Mouse (Mus musculus): ENCODE data around the gene Fyn. TPM values are rescaled to one million over a fixed set of nuclear protein-coding genes. Genes with fewer than 3 reads are reported as not detected.

The Fyn gene
- polyA plus RNA-seq, 1 experiment: 76.1 TPM

DNA sequence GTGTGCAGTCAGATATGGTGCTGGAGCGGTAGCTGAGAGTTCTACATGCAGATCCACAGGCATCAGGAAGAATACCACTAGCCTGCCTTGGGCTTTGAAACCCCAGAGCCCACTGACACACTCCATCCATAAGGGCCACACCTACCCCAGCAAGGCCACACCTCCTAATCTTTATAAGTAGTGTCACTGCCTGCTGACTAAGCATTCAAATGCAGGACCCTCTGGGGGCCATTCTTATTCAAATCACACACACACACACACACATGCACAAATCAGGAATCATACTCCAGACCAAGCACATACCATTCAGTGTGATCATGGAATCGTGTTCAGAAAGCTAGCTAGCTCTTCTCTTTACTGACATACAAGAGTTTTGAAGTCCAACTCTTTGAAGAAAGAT is 182.1 kb downstream of the Fyn start:
- Histone ChIP-seq H3K36me3 (ENCODE audit: control insufficient read depth, insufficient read depth, low read length) (peaks cover 10% of the 10 kb centered on the region), H3K27me3 (ENCODE audit: control insufficient read depth, insufficient read depth, low read length) (no peaks in the 10 kb centered on the region), H3K27ac (ENCODE audit: control insufficient read depth, insufficient read depth, low read length) (no peak overlapping the region), H3K4me3 (ENCODE audit: control insufficient read depth, insufficient read depth, low read length) (no peak overlapping the region), H3K4me1 (replicated peaks; ENCODE audit: control insufficient read depth, insufficient read depth, low read length) (no peaks in the 10 kb centered on the region)
- TF ChIP-seq POLR2A (IDR thresholded peaks at IDR 0.05; ENCODE audit: control insufficient read depth, extremely low read depth, insufficient read depth, low read length, poor library complexity) (no peak), CTCF (IDR thresholded peaks at IDR 0.05; ENCODE audit: borderline replicate concordance, control insufficient read depth, extremely low read depth, insufficient read depth, low read length, poor library complexity) (no peak)
- WGBS: 99% methylated on average over 2 of the region's 2 CpGs
- no peak for DNase-seq

DNA sequence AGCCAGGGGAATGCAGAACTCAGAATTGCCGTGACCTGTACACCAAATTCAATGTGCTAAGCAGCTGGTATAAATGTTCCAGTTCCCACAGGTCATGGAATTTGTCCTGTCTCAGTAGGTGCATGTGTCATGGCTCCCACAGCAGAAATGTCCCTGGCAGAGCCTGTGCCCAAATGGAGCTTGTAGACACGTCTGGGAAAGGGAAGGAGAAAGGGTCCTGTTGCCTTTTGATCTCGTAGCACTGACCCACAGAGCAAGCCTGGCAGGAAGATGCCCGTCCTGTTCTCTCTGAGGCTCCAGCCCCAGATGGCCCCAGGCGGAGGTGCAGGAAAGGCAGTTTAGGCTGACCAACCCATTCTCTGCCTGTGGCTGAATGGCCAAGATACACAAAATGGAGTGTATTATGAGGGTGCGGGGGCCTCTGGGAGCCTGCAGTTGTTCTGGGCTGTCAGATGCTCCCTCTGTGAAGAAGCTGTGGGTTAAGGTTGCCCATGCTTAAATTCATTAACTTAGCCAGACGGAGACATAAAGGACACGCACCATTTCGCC is 183.1 kb downstream of the Fyn start:
- no peaks in the 10 kb centered on the region for H3K27me3 ChIP-seq (ENCODE audit: control insufficient read depth, insufficient read depth, low read length)
- peaks cover 10% of the 10 kb centered on the region for H3K36me3 ChIP-seq (ENCODE audit: control insufficient read depth, insufficient read depth, low read length)
- TF ChIP-seq CTCF (IDR thresholded peaks at IDR 0.05; ENCODE audit: borderline replicate concordance, control insufficient read depth, extremely low read depth, insufficient read depth, low read length, poor library complexity) (no peak), POLR2A (IDR thresholded peaks at IDR 0.05; ENCODE audit: control insufficient read depth, extremely low read depth, insufficient read depth, low read length, poor library complexity) (no peak)
- no peaks in the 10 kb centered on the region for H3K4me1 ChIP-seq (replicated peaks; ENCODE audit: control insufficient read depth, insufficient read depth, low read length)
- H3K4me3 ChIP-seq (ENCODE audit: control insufficient read depth, insufficient read depth, low read length): no peak overlapping the region
- H3K27ac ChIP-seq (ENCODE audit: control insufficient read depth, insufficient read depth, low read length): no peak overlapping the region
- DNase-seq: no peak
- 98% methylated on average over 9 of the region's 9 CpGs for WGBS

DNA sequence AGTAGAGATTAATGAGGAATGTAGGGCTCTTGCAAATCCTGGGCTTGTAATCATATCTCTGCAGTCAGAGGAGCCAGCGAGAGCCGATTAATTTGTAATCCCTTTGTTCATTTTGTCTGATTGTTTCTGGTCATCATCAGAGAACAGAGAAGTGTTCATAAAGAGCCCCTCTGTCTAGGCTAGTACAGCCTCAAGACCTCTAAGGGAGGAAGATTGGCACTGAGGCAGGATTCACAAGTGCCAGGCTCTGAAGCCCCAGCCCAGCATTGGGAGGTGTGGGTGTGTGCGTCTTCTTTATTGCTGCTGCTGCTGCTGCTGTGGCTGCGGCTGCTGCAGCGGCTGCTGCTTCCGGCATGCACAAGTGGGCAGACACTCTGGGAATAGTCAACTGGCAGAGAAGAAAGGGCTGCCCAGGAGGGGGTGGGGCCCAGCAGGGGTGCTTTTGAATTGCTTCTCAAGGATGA is 183.7 kb downstream of the Fyn start:
- no peak for DNase-seq
- Histone ChIP-seq H3K4me3 (ENCODE audit: control insufficient read depth, insufficient read depth, low read length) (no peak overlapping the region), H3K4me1 (replicated peaks; ENCODE audit: control insufficient read depth, insufficient read depth, low read length) (no peaks in the 10 kb centered on the region), H3K36me3 (ENCODE audit: control insufficient read depth, insufficient read depth, low read length) (peaks cover 10% of the 10 kb centered on the region), H3K27me3 (ENCODE audit: control insufficient read depth, insufficient read depth, low read length) (no peaks in the 10 kb centered on the region), H3K27ac (ENCODE audit: control insufficient read depth, insufficient read depth, low read length) (no peak overlapping the region)
- 81% methylated on average over 6 of the region's 6 CpGs for WGBS
- TF ChIP-seq CTCF (IDR thresholded peaks at IDR 0.05; ENCODE audit: borderline replicate concordance, control insufficient read depth, extremely low read depth, insufficient read depth, low read length, poor library complexity): no peak
- no peak for TF ChIP-seq POLR2A (IDR thresholded peaks at IDR 0.05; ENCODE audit: control insufficient read depth, extremely low read depth, insufficient read depth, low read length, poor library complexity)

DNA sequence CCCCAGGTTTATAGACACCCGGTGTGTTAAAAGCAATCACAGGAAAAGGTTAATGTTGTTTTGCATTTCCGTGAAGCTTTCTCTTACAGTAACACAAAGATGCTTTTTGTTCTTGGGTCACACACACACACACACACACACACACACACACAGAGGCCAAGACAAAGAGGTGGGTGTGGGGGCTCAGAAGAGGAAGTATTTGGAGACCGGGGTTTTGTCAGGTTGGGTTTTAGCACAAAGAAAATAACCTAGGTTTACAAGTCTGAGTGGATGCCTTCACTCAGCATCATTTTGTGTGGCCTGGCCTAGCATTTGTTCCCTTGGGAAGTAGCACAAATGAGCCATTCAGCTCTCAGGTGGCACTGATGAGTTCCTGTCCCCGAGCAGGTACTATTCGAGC is 184.2 kb downstream of the Fyn start:
- 69% methylated on average over 5 of the region's 5 CpGs for WGBS
- H3K27ac ChIP-seq (ENCODE audit: control insufficient read depth, insufficient read depth, low read length): no peak overlapping the region
- H3K4me1 ChIP-seq (replicated peaks; ENCODE audit: control insufficient read depth, insufficient read depth, low read length): no peaks in the 10 kb centered on the region
- DNase-seq: no peak
- H3K27me3 ChIP-seq (ENCODE audit: control insufficient read depth, insufficient read depth, low read length): no peaks in the 10 kb centered on the region
- H3K4me3 ChIP-seq (ENCODE audit: control insufficient read depth, insufficient read depth, low read length): no peak overlapping the region
- no peak for TF ChIP-seq POLR2A (IDR thresholded peaks at IDR 0.05; ENCODE audit: control insufficient read depth, extremely low read depth, insufficient read depth, low read length, poor library complexity)
- no peak for TF ChIP-seq CTCF (IDR thresholded peaks at IDR 0.05; ENCODE audit: borderline replicate concordance, control insufficient read depth, extremely low read depth, insufficient read depth, low read length, poor library complexity)
- peaks cover 10% of the 10 kb centered on the region for H3K36me3 ChIP-seq (ENCODE audit: control insufficient read depth, insufficient read depth, low read length)

DNA sequence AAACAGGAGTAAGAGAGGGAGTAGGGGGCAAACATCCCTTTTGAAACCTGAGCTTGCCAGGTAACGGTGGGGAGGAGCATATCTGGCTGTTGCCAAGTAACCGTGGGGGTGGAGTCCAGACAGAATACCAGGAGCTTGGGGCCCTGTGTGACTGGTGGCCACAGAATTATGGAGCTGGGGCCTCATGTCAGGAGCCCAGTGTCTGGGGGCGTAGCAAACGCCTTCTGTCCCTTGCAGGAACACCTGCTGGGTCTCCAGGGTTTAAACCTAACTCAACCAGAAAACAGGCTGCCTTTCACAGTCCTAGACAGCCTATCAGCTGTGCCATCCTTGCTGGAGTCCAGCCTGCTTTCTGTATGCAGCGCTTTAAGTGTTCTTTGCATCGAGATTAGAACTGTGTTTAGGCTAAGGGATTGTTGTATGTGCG is 186.6 kb downstream of the Fyn start:
- 86% methylated on average over 7 of the region's 7 CpGs for WGBS
- no peak overlapping the region for H3K4me3 ChIP-seq (ENCODE audit: control insufficient read depth, insufficient read depth, low read length)
- no peak for DNase-seq
- TF ChIP-seq POLR2A (IDR thresholded peaks at IDR 0.05; ENCODE audit: control insufficient read depth, extremely low read depth, insufficient read depth, low read length, poor library complexity) (no peak), CTCF (IDR thresholded peaks at IDR 0.05; ENCODE audit: borderline replicate concordance, control insufficient read depth, extremely low read depth, insufficient read depth, low read length, poor library complexity) (no peak)
- peaks cover 10% of the 10 kb centered on the region for H3K36me3 ChIP-seq (ENCODE audit: control insufficient read depth, insufficient read depth, low read length)
- no peaks in the 10 kb centered on the region for H3K27me3 ChIP-seq (ENCODE audit: control insufficient read depth, insufficient read depth, low read length)
- H3K4me1 ChIP-seq (replicated peaks; ENCODE audit: control insufficient read depth, insufficient read depth, low read length): no peaks in the 10 kb centered on the region
- no peak overlapping the region for H3K27ac ChIP-seq (ENCODE audit: control insufficient read depth, insufficient read depth, low read length)

DNA sequence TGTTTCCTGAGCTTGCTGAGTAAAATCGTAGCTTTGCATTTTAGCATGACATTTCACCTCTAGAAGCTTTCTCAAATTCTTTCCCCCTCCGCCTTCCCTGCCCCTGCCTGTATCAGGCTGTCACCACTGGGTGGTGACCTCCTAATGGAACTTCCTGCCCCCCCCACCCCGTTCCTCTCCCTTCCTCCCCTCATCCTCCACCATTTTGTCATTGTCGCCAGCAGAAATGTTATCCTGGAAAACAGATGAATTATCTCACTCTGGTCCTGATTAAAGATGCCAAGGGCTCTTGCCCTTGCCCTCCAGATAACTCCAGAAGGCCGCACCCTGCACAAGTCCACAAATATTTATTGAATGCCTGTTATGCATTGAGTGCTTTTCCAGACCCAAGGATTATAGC is 187.1 kb downstream of the Fyn start:
- H3K27ac ChIP-seq (ENCODE audit: control insufficient read depth, insufficient read depth, low read length): no peak overlapping the region
- WGBS: 90% methylated on average over 5 of the region's 5 CpGs
- peaks cover 10% of the 10 kb centered on the region for H3K36me3 ChIP-seq (ENCODE audit: control insufficient read depth, insufficient read depth, low read length)
- TF ChIP-seq CTCF (IDR thresholded peaks at IDR 0.05; ENCODE audit: borderline replicate concordance, control insufficient read depth, extremely low read depth, insufficient read depth, low read length, poor library complexity) (no peak), POLR2A (IDR thresholded peaks at IDR 0.05; ENCODE audit: control insufficient read depth, extremely low read depth, insufficient read depth, low read length, poor library complexity) (no peak)
- H3K4me1 ChIP-seq (replicated peaks; ENCODE audit: control insufficient read depth, insufficient read depth, low read length): no peaks in the 10 kb centered on the region
- H3K4me3 ChIP-seq (ENCODE audit: control insufficient read depth, insufficient read depth, low read length): no peak overlapping the region
- no peak for DNase-seq
- H3K27me3 ChIP-seq (ENCODE audit: control insufficient read depth, insufficient read depth, low read length): no peaks in the 10 kb centered on the region

DNA sequence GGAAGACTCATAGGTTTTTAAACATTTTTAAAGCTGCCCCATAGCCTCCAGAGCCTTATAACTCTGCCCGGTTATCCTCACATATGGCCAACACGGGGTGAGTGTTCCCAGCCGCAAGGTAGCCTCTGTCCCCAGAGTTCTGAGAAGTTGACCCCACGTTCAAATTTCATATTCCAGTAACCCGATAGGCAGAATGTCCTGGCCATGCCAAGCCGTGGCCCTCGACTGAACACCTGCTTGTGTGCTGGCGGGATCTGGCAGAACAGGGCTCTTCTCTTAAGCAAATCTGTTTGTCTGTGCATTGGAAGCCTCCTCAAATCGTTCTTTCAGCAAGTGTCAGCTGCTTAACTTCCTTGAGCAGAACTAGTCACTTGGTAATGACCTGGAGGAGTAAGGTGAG is 188.7 kb downstream of the Fyn start:
- no peaks in the 10 kb centered on the region for H3K27me3 ChIP-seq (ENCODE audit: control insufficient read depth, insufficient read depth, low read length)
- no peaks in the 10 kb centered on the region for H3K36me3 ChIP-seq (ENCODE audit: control insufficient read depth, insufficient read depth, low read length)
- H3K4me3 ChIP-seq (ENCODE audit: control insufficient read depth, insufficient read depth, low read length): no peak overlapping the region
- DNase-seq: no peak
- no peak for TF ChIP-seq CTCF (IDR thresholded peaks at IDR 0.05; ENCODE audit: borderline replicate concordance, control insufficient read depth, extremely low read depth, insufficient read depth, low read length, poor library complexity)
- TF ChIP-seq POLR2A (IDR thresholded peaks at IDR 0.05; ENCODE audit: control insufficient read depth, extremely low read depth, insufficient read depth, low read length, poor library complexity): no peak
- 95% methylated on average over 9 of the region's 9 CpGs for WGBS
- H3K4me1 ChIP-seq (replicated peaks; ENCODE audit: control insufficient read depth, insufficient read depth, low read length): no peaks in the 10 kb centered on the region
- H3K27ac ChIP-seq (ENCODE audit: control insufficient read depth, insufficient read depth, low read length): no peak overlapping the region
